Mouse (Mus musculus) cerebellum, adult 2 months (tissue): ENCODE results near the gene Tradd. TPM values are rescaled to one million over a fixed set of nuclear protein-coding genes. Genes with fewer than 3 reads are reported as not detected.

ENCODE experiments used
- DNase-seq, 2 experiments: peaks; one replicate each; pipeline ENCODE4 v3.0.0; 2021
- H3K27ac ChIP-seq: fragments of 200-500 bp; 2 replicates; pipeline ENCODE4 v1.5.1; 2012; ENCODE audit warnings: low read length, control low read depth, inconsistent platforms; ENCODE audit not compliant: insufficient read depth
- H3K27me3 ChIP-seq: fragments of 200-500 bp; 2 replicates; pipeline ENCODE4 v1.6.1; 2012; ENCODE audit warnings: inconsistent platforms, mild to moderate bottlenecking, low read length, moderate library complexity; ENCODE audit not compliant: control insufficient read depth, insufficient read depth
- H3K4me1 ChIP-seq: fragments of 200-500 bp; 2 replicates; pipeline ENCODE4 v1.6.1; 2011; ENCODE audit warnings: low read length; ENCODE audit not compliant: control insufficient read depth, insufficient read depth
- H3K4me3 ChIP-seq: fragments of 200-500 bp; replicated peaks from 2 replicates; pipeline ENCODE3; 2011; ENCODE audit warnings: mild to moderate bottlenecking, low read depth, low read length, control low read depth; ENCODE audit not compliant: insufficient read depth
- CTCF ChIP-seq: fragments of 200-500 bp; IDR thresholded peaks from 2 replicates; pipeline ENCODE4 v1.5.1; 2011; ENCODE audit warnings: low read depth, mild to moderate bottlenecking, control low read depth, low read length, moderate library complexity, borderline replicate concordance; ENCODE audit not compliant: insufficient read depth
- POLR2A ChIP-seq: fragments of 200-500 bp; IDR thresholded peaks from 2 replicates; pipeline ENCODE4 v1.6.1; 2011; ENCODE audit warnings: low read length, control low read depth, borderline replicate concordance; ENCODE audit not compliant: insufficient read depth
- WGBS: fragments of 180-500 bp; shearing (Covaris S2); methylation state at CpG from one replicate; pipeline ENCODE4 v1.1.7; 2018; 5-methylcytosine and 5-hydroxymethylcytosine counted together
- polyA plus RNA-seq: library from polyadenylated mRNA; depleted of rRNA; stranded (reverse); fragments of >200 nt; gene quantifications from 2 replicates; pipeline ENCODE4 v1.2.3, GENCODE M21; 2012

Tradd gene
- polyA plus RNA-seq, 1 experiment, result 12.1 TPM

GRCm38 (mm10) chr8:105308428-105308827 is 44.0 kb upstream of the Tradd start:
- Histone ChIP-seq H3K4me3 (peak overlapping the region; percentile 42), H3K27ac (peak overlapping the region; percentile 99), H3K4me1 (peaks cover 70% of the 10 kb centered on the region), H3K27me3 (no peaks in the 10 kb centered on the region)
- 89% methylated on average over 10 of the region's 10 CpGs for WGBS
- DNase-seq, result peak in 1 of 2 experiments; percentile 40
- no peak for TF ChIP-seq CTCF
- no peak for TF ChIP-seq POLR2A

DNA sequence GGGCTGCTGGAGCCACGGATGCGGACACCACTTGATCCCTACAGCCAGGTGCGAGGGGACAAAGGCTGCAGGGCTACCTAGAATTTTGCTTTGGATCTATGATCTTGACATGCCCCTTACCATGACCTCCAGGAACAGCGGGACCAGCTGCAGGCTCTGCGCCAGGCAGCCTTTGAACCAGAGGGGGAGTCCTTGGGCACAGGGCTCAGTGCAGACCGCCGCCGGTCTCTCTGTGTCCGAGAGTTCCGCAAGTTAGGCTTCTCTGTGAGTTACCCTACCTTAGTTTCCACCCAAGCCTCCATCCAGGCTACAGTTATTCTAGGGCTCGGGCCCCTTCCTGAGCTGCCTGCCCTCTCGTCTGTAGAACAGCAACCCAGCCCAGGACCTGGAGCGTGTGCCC is 43.3 kb upstream of the Tradd start:
- no peak for DNase-seq
- no peak for TF ChIP-seq CTCF
- no peak for TF ChIP-seq POLR2A
- Histone ChIP-seq H3K27ac (0 out of 2 replicates have a peak overlapping the region, but pooled peaks have one; percentile 99), H3K4me3 (no peak overlapping the region), H3K4me1 (peaks cover 62% of the 10 kb centered on the region), H3K27me3 (no peaks in the 10 kb centered on the region)
- 95% methylated on average over 13 of the region's 13 CpGs for WGBS

DNA sequence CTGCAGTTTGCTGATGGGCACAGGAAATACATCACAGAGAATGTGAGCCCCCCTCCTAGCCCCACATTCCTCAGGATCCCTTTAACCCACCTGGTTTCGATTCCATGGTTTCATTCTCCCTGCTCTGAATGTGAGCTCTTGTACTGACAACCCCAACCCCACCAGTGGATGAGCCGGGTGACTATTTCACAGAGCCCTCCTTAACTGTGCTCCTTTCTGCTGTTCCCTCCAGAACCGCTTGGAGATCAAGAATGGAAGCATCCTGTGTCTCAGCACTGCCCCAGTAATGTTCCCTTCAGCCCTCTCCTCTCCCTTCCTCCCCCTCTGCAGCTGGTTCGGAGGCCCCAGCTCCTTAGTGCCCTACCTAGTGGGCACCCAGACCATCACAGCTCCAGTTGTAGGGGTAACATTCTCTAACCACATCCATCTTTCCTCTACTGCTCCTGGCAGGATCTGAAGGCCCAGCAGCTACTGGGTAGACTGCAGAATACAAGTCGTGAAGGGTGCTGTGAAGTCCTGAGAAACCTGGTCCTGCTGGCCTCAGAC is 41.8 kb upstream of the Tradd start:
- TF ChIP-seq CTCF (0 out of 2 replicates have a peak, but pooled peaks have one; percentile 14), POLR2A (no peak)
- Histone ChIP-seq H3K4me1 (peaks cover 53% of the 10 kb centered on the region), H3K27me3 (no peaks in the 10 kb centered on the region), H3K27ac (peak overlapping the region; percentile 88), H3K4me3 (peak overlapping the region; percentile 58)
- DNase-seq, result peak in 1 of 2 experiments; percentile 51
- WGBS, result 36% methylated on average over 5 of the region's 5 CpGs

GRCm38 (mm10) chr8:105305211-105306145 is 41.1 kb upstream of the Tradd start, which contains the start of gene Elmo3:
Elmo3 (plus strand) TSS chr8:105305601.
- DNase-seq, result peak; percentile 79 to 84
- Histone ChIP-seq H3K27ac (peak within 1 kb of the TSS; percentile 88), H3K4me1 (peaks cover 53% of the 10 kb centered on the region), H3K4me3 (peak within 1 kb of the TSS; percentile 58), H3K27me3 (no peaks in the 10 kb centered on the region)
- TF ChIP-seq CTCF, result no peak; the same call in 1 of the 2 replicates
- no peak; the same call in 1 of the 2 replicates for TF ChIP-seq POLR2A
- 7% methylated on average over 27 of the region's 30 CpGs for WGBS

GRCm38 (mm10) chr8:105304325-105305210 is 40.2 kb upstream of the Tradd start:
- Histone ChIP-seq H3K4me1 (peaks cover 44% of the 10 kb centered on the region), H3K27ac (peak overlapping the region; percentile 56), H3K27me3 (no peaks in the 10 kb centered on the region), H3K4me3 (no peak overlapping the region)
- no peak for TF ChIP-seq CTCF
- TF ChIP-seq POLR2A, result no peak
- DNase-seq, result no peak
- 38% methylated on average over 9 of the region's 9 CpGs for WGBS

DNA sequence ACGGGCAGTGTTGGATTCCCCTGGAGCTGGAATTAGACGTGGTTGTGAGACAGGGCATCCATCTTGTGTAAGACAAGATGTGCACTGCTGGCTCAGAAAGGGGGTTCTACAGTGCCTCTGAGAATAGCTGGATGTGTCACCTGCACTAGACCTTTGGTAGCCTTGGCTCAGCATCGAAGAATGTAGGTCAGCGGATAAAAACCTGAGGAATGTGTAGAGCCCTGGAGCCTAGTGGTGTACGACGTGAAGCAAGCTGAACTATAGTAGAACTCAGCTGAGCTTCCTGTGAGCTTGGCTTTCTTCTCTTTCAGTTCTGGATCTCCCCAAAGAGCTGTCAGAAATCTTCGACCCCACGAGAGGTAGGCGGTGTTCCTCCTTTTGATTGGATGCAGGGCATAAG is 39.5 kb upstream of the Tradd start:
- TF ChIP-seq POLR2A (no peak), CTCF (no peak)
- H3K27ac ChIP-seq, result no peak overlapping the region
- H3K27me3 ChIP-seq, result no peaks in the 10 kb centered on the region
- 66% methylated on average over 9 of the region's 9 CpGs for WGBS
- H3K4me3 ChIP-seq, result no peak overlapping the region
- H3K4me1 ChIP-seq, result peaks cover 41% of the 10 kb centered on the region
- peak in 1 of 2 experiments; percentile 20 for DNase-seq

GRCm38 (mm10) chr8:105303396-105303795 is 39.0 kb upstream of the Tradd start:
- Histone ChIP-seq H3K4me1 (peaks cover 41% of the 10 kb centered on the region), H3K27me3 (no peaks in the 10 kb centered on the region), H3K27ac (no peak overlapping the region), H3K4me3 (no peak overlapping the region)
- DNase-seq, result no peak
- TF ChIP-seq CTCF, result no peak
- no peak for TF ChIP-seq POLR2A
- WGBS, result 70% methylated on average over 8 of the region's 8 CpGs
